Mouse (Mus musculus) A20 (cell line): ENCODE results near the gene Pdlim5.

Source experiments
- DNase-seq: peaks from one replicate; pipeline ENCODE4 v3.0.0-alpha.2; 2011; ENCODE audit warnings: low read depth, low spot score

The Pdlim5 gene

GRCm38 (mm10) chr3:142339440-142340251 is 55.9 kb downstream of the Pdlim5 start:
- no peak for DNase-seq

- DNase-seq: no peak
These were observed 57.4 kb downstream of the Pdlim5 start for GRCm38 (mm10) chr3:142338058-142338457.

- no peak for DNase-seq
These were observed 61.0 kb downstream of the Pdlim5 start for GRCm38 (mm10) chr3:142334496-142334895.

GRCm38 (mm10) chr3:142333458-142333857 is 62.0 kb downstream of the Pdlim5 start:
- no peak for DNase-seq

- DNase-seq: no peak
These were observed 62.8 kb downstream of the Pdlim5 start for GRCm38 (mm10) chr3:142332716-142333115.

GRCm38 (mm10) chr3:142331872-142332554 is 63.5 kb downstream of the Pdlim5 start:
- no peak for DNase-seq

- DNase-seq: no peak
These were observed 65.1 kb downstream of the Pdlim5 start for GRCm38 (mm10) chr3:142330425-142330824.

GRCm38 (mm10) chr3:142323592-142323991 is 71.9 kb downstream of the Pdlim5 start:
- no peak for DNase-seq

GRCm38 (mm10) chr3:142321930-142322329 is 73.6 kb downstream of the Pdlim5 start:
- DNase-seq: no peak

- DNase-seq: no peak
These were observed 77.3 kb downstream of the Pdlim5 start for GRCm38 (mm10) chr3:142318147-142318546.

GRCm38 (mm10) chr3:142316138-142316740 is 79.3 kb downstream of the Pdlim5 start:
- no peak for DNase-seq

GRCm38 (mm10) chr3:142311075-142311474 is 84.4 kb downstream of the Pdlim5 start:
- DNase-seq: no peak

- DNase-seq: peak; percentile 43
These were observed 85.0 kb downstream of the Pdlim5 start for GRCm38 (mm10) chr3:142310446-142310845.

- no peak for DNase-seq
These were observed 100.2 kb downstream of the Pdlim5 start for GRCm38 (mm10) chr3:142295287-142295676.

GRCm38 (mm10) chr3:142294616-142295286 is 100.7 kb downstream of the Pdlim5 start:
- peak; percentile 70 for DNase-seq

GRCm38 (mm10) chr3:142293561-142293960 is 101.9 kb downstream of the Pdlim5 start:
- no peak for DNase-seq

GRCm38 (mm10) chr3:142282706-142283105 is 112.8 kb downstream of the Pdlim5 start:
- peak; percentile 81 for DNase-seq

- DNase-seq: no peak
These were observed 113.8 kb downstream of the Pdlim5 start for GRCm38 (mm10) chr3:142281656-142282055.

GRCm38 (mm10) chr3:142281093-142281445 is 114.4 kb downstream of the Pdlim5 start:
- no peak for DNase-seq

- no peak for DNase-seq
These were observed 115.0 kb downstream of the Pdlim5 start for GRCm38 (mm10) chr3:142280366-142281092.

GRCm38 (mm10) chr3:142279011-142279410 is 116.5 kb downstream of the Pdlim5 start:
- DNase-seq: no peak
